Comparison of ENCODE assay signal across 12 mouse cellular contexts in genomic region chr4:123589496-123589895, GRCm38 (mm10).
A peak's percentile ranks its signal among the peaks of the same experiment; 100 is the strongest.
DNase-seq lines count a peak whose midpoint lies in the region; ATAC-seq lines count a peak whose summit lies in the region.
"Had no signal": no experiment of that assay in that cellular context is flagged by ENCODE, and none has a peak within 500 bp of the region (broad histone marks: within the 10 kb centered on the region; RNA-seq: fewer than 3 reads in every experiment).

No protein-coding gene starts in this region.

- peak overlapping the region; percentile 6; the same call in 1 of the 2 replicates for H3K27ac ChIP-seq in heart, embryonic 16.5 days (ENCODE audit: low read length)
- peak overlapping the region; percentile 59 for H3K27ac ChIP-seq in lung, embryonic 15.5 days
- 0 out of 2 replicates have a peak overlapping the region, but pooled peaks have one; percentile 19 for H3K27ac ChIP-seq in kidney, embryonic 14.5 days (ENCODE audit: low read depth, low read length)
- H3K27ac ChIP-seq in neural tube, embryonic 15.5 days (replicated peaks), result peak overlapping the region; percentile 43; the same call in 1 of the 2 replicates
- H3K27ac ChIP-seq: hindbrain, embryonic 10.5 days had no signal

- H3K9me3 ChIP-seq in heart, embryonic 16.5 days (replicated peaks; ENCODE audit: control insufficient read depth, low read length), result no peaks in the 10 kb centered on the region
- no peaks in the 10 kb centered on the region for H3K9me3 ChIP-seq in lung, embryonic 15.5 days
- no peaks in the 10 kb centered on the region for H3K9me3 ChIP-seq in kidney, embryonic 14.5 days (ENCODE audit: control insufficient read depth, low read length)
- no peaks in the 10 kb centered on the region for H3K9me3 ChIP-seq in neural tube, embryonic 15.5 days (replicated peaks)
- H3K9me3 ChIP-seq: hindbrain, embryonic 10.5 days had no signal

- H3K36me3 ChIP-seq in heart, embryonic 16.5 days (ENCODE audit: control insufficient read depth, insufficient read depth), result no peaks in the 10 kb centered on the region
- H3K36me3 ChIP-seq in lung, embryonic 15.5 days, result no peaks in the 10 kb centered on the region
- H3K36me3 ChIP-seq in kidney, embryonic 14.5 days (ENCODE audit: control insufficient read depth, insufficient read depth, low read length), result no peaks in the 10 kb centered on the region
- H3K36me3 ChIP-seq in neural tube, embryonic 15.5 days, result no peaks in the 10 kb centered on the region
- H3K36me3 ChIP-seq: hindbrain, embryonic 10.5 days had no signal

- peaks cover 41% of the 10 kb centered on the region for H3K4me1 ChIP-seq in heart, embryonic 16.5 days (ENCODE audit: control insufficient read depth, insufficient read depth, low read length)
- peaks cover 60% of the 10 kb centered on the region for H3K4me1 ChIP-seq in lung, embryonic 15.5 days
- peaks cover 12% of the 10 kb centered on the region for H3K4me1 ChIP-seq in kidney, embryonic 14.5 days (ENCODE audit: control insufficient read depth, insufficient read depth, low read length)
- peaks cover 47% of the 10 kb centered on the region for H3K4me1 ChIP-seq in neural tube, embryonic 15.5 days

- ATAC-seq in heart, embryonic 16.5 days (replicated peaks; ENCODE audit: extremely low read depth, insufficient read depth, low FRiP score), result no peak
- no peak for ATAC-seq in lung, embryonic 15.5 days (ENCODE audit: borderline replicate concordance, extremely low read depth, low FRiP score, low TSS enrichment)
- no peak for ATAC-seq in kidney, embryonic 14.5 days (ENCODE audit: low FRiP score, low TSS enrichment)
- no peak for ATAC-seq in neural tube, embryonic 15.5 days (ENCODE audit: low FRiP score)

- 56% methylated on average over 3 of the region's 3 CpGs for WGBS in heart, embryonic 16.5 days
- WGBS in lung, embryonic 15.5 days, result 54% methylated on average over 3 of the region's 3 CpGs
- WGBS in kidney, embryonic 14.5 days, result 68% methylated on average over 3 of the region's 3 CpGs
- WGBS in neural tube, embryonic 15.5 days, result 75% methylated on average over 3 of the region's 3 CpGs

- no peak overlapping the region for H3K9ac ChIP-seq in heart, embryonic 16.5 days (ENCODE audit: low read length)
- no peak overlapping the region for H3K9ac ChIP-seq in lung, embryonic 15.5 days
- no peak overlapping the region for H3K9ac ChIP-seq in kidney, embryonic 14.5 days (ENCODE audit: low read depth, low read length)
- H3K9ac ChIP-seq in neural tube, embryonic 15.5 days (replicated peaks), result no peak overlapping the region

- H3K27me3 ChIP-seq in heart, embryonic 16.5 days (ENCODE audit: control insufficient read depth, insufficient read depth, low read length), result no peaks in the 10 kb centered on the region
- H3K27me3 ChIP-seq in lung, embryonic 15.5 days, result no peaks in the 10 kb centered on the region
- H3K27me3 ChIP-seq in kidney, embryonic 14.5 days (ENCODE audit: control insufficient read depth, insufficient read depth, low read length), result no peaks in the 10 kb centered on the region
- no peaks in the 10 kb centered on the region for H3K27me3 ChIP-seq in neural tube, embryonic 15.5 days (replicated peaks)
- H3K27me3 ChIP-seq: CH12.LX had no signal

- DNase-seq in heart, adult 8-10 months (ENCODE audit: low spot score), result no peak
- DNase-seq in lung, postnatal 36 days, result no peak
- no peak for DNase-seq in testis, postnatal 14 days (ENCODE audit: low spot score)
- no peak for DNase-seq in right cerebral cortex, postnatal 4 days
- DNase-seq: left cerebral cortex, postnatal 4 days; thymus, adult 2 months had no signal

- no peak overlapping the region for H3K4me2 ChIP-seq in heart, embryonic 16.5 days (ENCODE audit: low read depth, low read length)
- no peak overlapping the region for H3K4me2 ChIP-seq in lung, embryonic 15.5 days
- no peak overlapping the region for H3K4me2 ChIP-seq in kidney, embryonic 14.5 days (replicated peaks; ENCODE audit: low read depth, low read length)
- no peak overlapping the region for H3K4me2 ChIP-seq in neural tube, embryonic 15.5 days

- H3K4me3 ChIP-seq in heart, embryonic 16.5 days (ENCODE audit: low read length), result no peak overlapping the region
- no peak overlapping the region for H3K4me3 ChIP-seq in lung, embryonic 15.5 days
- no peak overlapping the region for H3K4me3 ChIP-seq in kidney, embryonic 14.5 days (ENCODE audit: low read length)
- H3K4me3 ChIP-seq in neural tube, embryonic 15.5 days (replicated peaks), result no peak overlapping the region
- H3K4me3 ChIP-seq: hindbrain, embryonic 10.5 days had no signal

Comparison
In these comparisons a context has a peak if more than half of its experiments do, and no peak if none do; other contexts are left out.
1. H3K27ac ChIP-seq: peak in every context shown above with its lines; median percentile 59 in lung, embryonic 15.5 days; 43 in neural tube, embryonic 15.5 days; 19 in kidney, embryonic 14.5 days; 6 in heart, embryonic 16.5 days.